Mouse (Mus musculus): ENCODE results near the gene Ackr3.

DNA sequence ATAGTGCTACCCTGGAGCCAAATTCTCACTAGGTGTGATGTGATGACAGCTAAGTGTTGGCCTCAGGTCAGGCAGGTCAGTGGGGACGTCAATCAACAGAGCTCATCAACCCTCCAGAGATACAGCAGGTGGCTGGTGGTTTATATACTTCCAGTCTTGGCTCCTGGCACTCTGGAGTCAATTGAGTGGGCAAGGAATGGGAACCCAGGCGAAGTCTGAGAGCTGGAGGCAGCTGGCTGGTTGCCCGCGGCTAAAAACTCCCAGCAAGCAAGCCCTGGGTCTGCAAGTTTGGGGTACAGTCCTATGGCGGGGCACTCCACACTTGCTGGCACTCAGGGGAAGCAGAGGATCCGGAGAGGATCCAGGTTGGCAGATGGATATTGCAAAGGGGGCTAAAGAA lies 9.1 kb downstream of the Ackr3 start:
- TF ChIP-seq CTCF (IDR thresholded peaks at IDR 0.05; ENCODE audit: low read depth, low read length) (no peak), TAL1 (conservative IDR thresholded peaks at IDR 0.05; ENCODE audit: low read depth, low read length) (no peak)

Measured in G1E (cell line).